Mouse (Mus musculus): Measurements from ENCODE around the gene Epp13.
"Not testable (repeated sequence)": the region's sequence is repeated elsewhere in the genome, so short reads cannot be mapped to it uniquely, and the experiment has no call there.

DNA sequence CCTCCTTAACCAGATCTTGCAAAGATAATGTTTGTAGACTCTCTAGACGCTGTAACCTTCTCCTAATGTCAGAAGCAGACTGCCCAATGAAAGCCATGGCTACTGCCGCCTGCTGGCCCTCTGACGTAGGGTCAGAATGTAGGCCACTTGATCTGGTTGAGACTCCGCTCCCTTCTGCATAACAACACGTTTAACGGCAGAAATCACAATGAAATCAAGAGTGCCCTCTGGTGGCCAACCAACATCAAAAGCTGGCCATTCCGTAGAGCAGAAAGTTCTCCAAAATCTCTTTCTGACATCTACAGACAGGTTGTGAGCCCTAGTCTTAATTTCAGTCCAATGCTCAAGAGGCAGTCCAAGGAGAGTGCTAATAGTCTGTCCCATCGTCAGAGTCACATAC, 24.0 kb upstream of the Epp13 start:
- not testable (repeated sequence) for TF ChIP-seq POLR2A, EP300 (IDR thresholded peaks at IDR 0.05; ENCODE audit: insufficient read depth, low read depth, low read length)
- peak; percentile 24; the same call in 1 of the 2 replicates for TF ChIP-seq CTCF (IDR thresholded peaks at IDR 0.05)
